Mouse (Mus musculus): ENCODE data around the gene Rcsd1. TPM values are rescaled to one million over a fixed set of nuclear protein-coding genes. Genes with fewer than 3 reads are reported as not detected.

Rcsd1 gene
- polyA plus RNA-seq, 1 experiment from 2014 or later = 13.9 TPM

GRCm38 (mm10) chr1:165713798-165714197 is 4.2 kb upstream of the Rcsd1 start:
- ATAC-seq (ENCODE audit: insufficient number of reproducible peaks, insufficient read depth, low FRiP score, low TSS enrichment, low read depth) = no peak

GRCm38 (mm10) chr1:165711914-165712313 is 2.4 kb upstream of the Rcsd1 start:
- no peak for ATAC-seq (ENCODE audit: insufficient number of reproducible peaks, insufficient read depth, low FRiP score, low TSS enrichment, low read depth)
- H3K4me3 ChIP-seq = no peak overlapping the region

More at GRCm38 (mm10) chr1:165713798-165714197, 4.2 kb upstream of the Rcsd1 start:
- Histone ChIP-seq H3K4me2 (no peak overlapping the region), H3K36me3 (no peaks in the 10 kb centered on the region), H3K27me3 (peaks cover 6% of the 10 kb centered on the region), H3K9me3 (no peaks in the 10 kb centered on the region), H3K4me3 (no peak overlapping the region), H3K27ac (no peak overlapping the region), H3K9ac (no peak overlapping the region), H3K4me1 (peaks cover 14% of the 10 kb centered on the region; the same call in 1 of the 2 replicates)
- whole genome bisulfite sequencing = 83% methylated on average over 5 of the region's 5 CpGs

GRCm38 (mm10) chr1:165708686-165709380 is 724 bp downstream of the Rcsd1 start:
- 37% methylated on average over 9 of the region's 9 CpGs for WGBS
- H3K4me2 ChIP-seq = peak overlapping the region; percentile 94
- ATAC-seq (ENCODE audit: insufficient number of reproducible peaks, insufficient read depth, low FRiP score, low TSS enrichment, low read depth) = no peak
- peak overlapping the region; percentile 81; the same call in 1 of the 2 replicates for H3K9ac ChIP-seq
- H3K36me3 ChIP-seq = no peaks in the 10 kb centered on the region
- peaks cover 30% of the 10 kb centered on the region for H3K27me3 ChIP-seq
- H3K9me3 ChIP-seq = no peaks in the 10 kb centered on the region
- peak overlapping the region; percentile 72; the same call in 1 of the 2 replicates for H3K4me3 ChIP-seq
- H3K27ac ChIP-seq = no peak overlapping the region
- H3K4me1 ChIP-seq = peaks cover 6% of the 10 kb centered on the region

More at GRCm38 (mm10) chr1:165711914-165712313, 2.4 kb upstream of the Rcsd1 start:
- no peaks in the 10 kb centered on the region for H3K9me3 ChIP-seq
- no peak overlapping the region for H3K4me2 ChIP-seq
- WGBS = 82% methylated on average over 5 of the region's 5 CpGs
- no peaks in the 10 kb centered on the region for H3K36me3 ChIP-seq
- peaks cover 6% of the 10 kb centered on the region for H3K4me1 ChIP-seq
- H3K27ac ChIP-seq = no peak overlapping the region
- peaks cover 10% of the 10 kb centered on the region for H3K27me3 ChIP-seq
- H3K9ac ChIP-seq = no peak overlapping the region

GRCm38 (mm10) chr1:165707640-165708322 is 1.8 kb downstream of the Rcsd1 start:
- under 1% methylated on average over 47 of the region's 47 CpGs for WGBS
- Histone ChIP-seq H3K27ac (peak overlapping the region; percentile 28; the same call in 1 of the 2 replicates), H3K9ac (peak overlapping the region; percentile 81), H3K36me3 (no peaks in the 10 kb centered on the region), H3K4me1 (peaks cover 10% of the 10 kb centered on the region), H3K4me3 (peak overlapping the region; percentile 72), H3K4me2 (peak overlapping the region; percentile 94), H3K9me3 (no peaks in the 10 kb centered on the region), H3K27me3 (peaks cover 30% of the 10 kb centered on the region)
- peak; percentile 68; the same call in 1 of the 2 replicates for ATAC-seq (ENCODE audit: insufficient number of reproducible peaks, insufficient read depth, low FRiP score, low TSS enrichment, low read depth)

GRCm38 (mm10) chr1:165707241-165707639 is 2.3 kb downstream of the Rcsd1 start:
- Histone ChIP-seq H3K4me2 (peak overlapping the region; percentile 94), H3K9ac (peak overlapping the region; percentile 81), H3K4me3 (peak overlapping the region; percentile 72), H3K4me1 (peaks cover 16% of the 10 kb centered on the region), H3K27me3 (peaks cover 30% of the 10 kb centered on the region), H3K36me3 (no peaks in the 10 kb centered on the region), H3K27ac (0 out of 2 replicates have a peak overlapping the region, but pooled peaks have one; percentile 28), H3K9me3 (no peaks in the 10 kb centered on the region)
- no peak for ATAC-seq (ENCODE audit: insufficient number of reproducible peaks, insufficient read depth, low FRiP score, low TSS enrichment, low read depth)
- 26% methylated on average over 10 of the region's 10 CpGs for WGBS

GRCm38 (mm10) chr1:165706492-165706891 is 3.1 kb downstream of the Rcsd1 start:
- peaks cover 23% of the 10 kb centered on the region for H3K4me1 ChIP-seq
- H3K4me3 ChIP-seq = peak overlapping the region; percentile 72; the same call in 1 of the 2 replicates
- H3K27ac ChIP-seq = no peak overlapping the region
- peaks cover 30% of the 10 kb centered on the region for H3K27me3 ChIP-seq
- H3K36me3 ChIP-seq = no peaks in the 10 kb centered on the region
- 66% methylated on average over 4 of the region's 4 CpGs for WGBS
- H3K9me3 ChIP-seq = no peaks in the 10 kb centered on the region
- no peak overlapping the region for H3K9ac ChIP-seq
- ATAC-seq (ENCODE audit: insufficient number of reproducible peaks, insufficient read depth, low FRiP score, low TSS enrichment, low read depth) = no peak
- H3K4me2 ChIP-seq = peak overlapping the region; percentile 94

GRCm38 (mm10) chr1:165705868-165706348 is 3.6 kb downstream of the Rcsd1 start:
- H3K36me3 ChIP-seq = no peaks in the 10 kb centered on the region
- 79% methylated on average over 7 of the region's 7 CpGs for WGBS
- H3K9me3 ChIP-seq = no peaks in the 10 kb centered on the region
- peaks cover 27% of the 10 kb centered on the region for H3K4me1 ChIP-seq
- no peak for ATAC-seq (ENCODE audit: insufficient number of reproducible peaks, insufficient read depth, low FRiP score, low TSS enrichment, low read depth)
- no peak overlapping the region for H3K27ac ChIP-seq
- H3K4me2 ChIP-seq = no peak overlapping the region
- H3K27me3 ChIP-seq = peaks cover 30% of the 10 kb centered on the region
- H3K4me3 ChIP-seq = no peak overlapping the region
- no peak overlapping the region for H3K9ac ChIP-seq

GRCm38 (mm10) chr1:165705368-165705767 is 4.2 kb downstream of the Rcsd1 start:
- no peaks in the 10 kb centered on the region for H3K9me3 ChIP-seq
- no peak overlapping the region for H3K4me3 ChIP-seq
- 75% methylated on average over 6 of the region's 6 CpGs for WGBS
- H3K4me1 ChIP-seq = peaks cover 28% of the 10 kb centered on the region
- no peaks in the 10 kb centered on the region for H3K36me3 ChIP-seq
- no peak overlapping the region for H3K27ac ChIP-seq
- peaks cover 30% of the 10 kb centered on the region for H3K27me3 ChIP-seq
- H3K4me2 ChIP-seq = no peak overlapping the region
- H3K9ac ChIP-seq = no peak overlapping the region
- no peak for ATAC-seq (ENCODE audit: insufficient number of reproducible peaks, insufficient read depth, low FRiP score, low TSS enrichment, low read depth)

- WGBS = 84% methylated on average over 3 of the region's 3 CpGs
- Histone ChIP-seq H3K9ac (no peak overlapping the region), H3K4me1 (peaks cover 31% of the 10 kb centered on the region), H3K9me3 (no peaks in the 10 kb centered on the region), H3K4me2 (no peak overlapping the region), H3K27me3 (peaks cover 30% of the 10 kb centered on the region), H3K4me3 (no peak overlapping the region), H3K36me3 (no peaks in the 10 kb centered on the region), H3K27ac (no peak overlapping the region)
- no peak for ATAC-seq (ENCODE audit: insufficient number of reproducible peaks, insufficient read depth, low FRiP score, low TSS enrichment, low read depth)
Observed at GRCm38 (mm10) chr1:165704841-165705240, 4.7 kb downstream of the Rcsd1 start.

GRCm38 (mm10) chr1:165702221-165703031 is 7.1 kb downstream of the Rcsd1 start:
- Histone ChIP-seq H3K4me1 (peaks cover 25% of the 10 kb centered on the region), H3K27ac (peak overlapping the region; percentile 23), H3K9me3 (no peaks in the 10 kb centered on the region), H3K4me3 (peak overlapping the region; percentile 21), H3K36me3 (no peaks in the 10 kb centered on the region), H3K4me2 (peak overlapping the region; percentile 52), H3K9ac (peak overlapping the region; percentile 56), H3K27me3 (peaks cover 23% of the 10 kb centered on the region)
- 15% methylated on average over 19 of the region's 19 CpGs for WGBS
- no peak for ATAC-seq (ENCODE audit: insufficient number of reproducible peaks, insufficient read depth, low FRiP score, low TSS enrichment, low read depth)

GRCm38 (mm10) chr1:165701562-165701961 is 8.0 kb downstream of the Rcsd1 start:
- no peak overlapping the region for H3K9ac ChIP-seq
- no peaks in the 10 kb centered on the region for H3K36me3 ChIP-seq
- no peak overlapping the region for H3K4me2 ChIP-seq
- 38% methylated on average over 9 of the region's 9 CpGs for WGBS
- H3K4me3 ChIP-seq = no peak overlapping the region
- H3K27ac ChIP-seq = no peak overlapping the region
- peaks cover 19% of the 10 kb centered on the region for H3K27me3 ChIP-seq
- peaks cover 25% of the 10 kb centered on the region for H3K4me1 ChIP-seq
- no peaks in the 10 kb centered on the region for H3K9me3 ChIP-seq
- ATAC-seq (ENCODE audit: insufficient number of reproducible peaks, insufficient read depth, low FRiP score, low TSS enrichment, low read depth) = no peak
